Mouse (Mus musculus): ENCODE data around the gene Fitm1. TPM values are rescaled to one million over a fixed set of nuclear protein-coding genes. Genes with fewer than 3 reads are reported as not detected.

Gene Fitm1
- polyA plus RNA-seq, 1 experiment from 2014 or later: 4.7 TPM

DNA sequence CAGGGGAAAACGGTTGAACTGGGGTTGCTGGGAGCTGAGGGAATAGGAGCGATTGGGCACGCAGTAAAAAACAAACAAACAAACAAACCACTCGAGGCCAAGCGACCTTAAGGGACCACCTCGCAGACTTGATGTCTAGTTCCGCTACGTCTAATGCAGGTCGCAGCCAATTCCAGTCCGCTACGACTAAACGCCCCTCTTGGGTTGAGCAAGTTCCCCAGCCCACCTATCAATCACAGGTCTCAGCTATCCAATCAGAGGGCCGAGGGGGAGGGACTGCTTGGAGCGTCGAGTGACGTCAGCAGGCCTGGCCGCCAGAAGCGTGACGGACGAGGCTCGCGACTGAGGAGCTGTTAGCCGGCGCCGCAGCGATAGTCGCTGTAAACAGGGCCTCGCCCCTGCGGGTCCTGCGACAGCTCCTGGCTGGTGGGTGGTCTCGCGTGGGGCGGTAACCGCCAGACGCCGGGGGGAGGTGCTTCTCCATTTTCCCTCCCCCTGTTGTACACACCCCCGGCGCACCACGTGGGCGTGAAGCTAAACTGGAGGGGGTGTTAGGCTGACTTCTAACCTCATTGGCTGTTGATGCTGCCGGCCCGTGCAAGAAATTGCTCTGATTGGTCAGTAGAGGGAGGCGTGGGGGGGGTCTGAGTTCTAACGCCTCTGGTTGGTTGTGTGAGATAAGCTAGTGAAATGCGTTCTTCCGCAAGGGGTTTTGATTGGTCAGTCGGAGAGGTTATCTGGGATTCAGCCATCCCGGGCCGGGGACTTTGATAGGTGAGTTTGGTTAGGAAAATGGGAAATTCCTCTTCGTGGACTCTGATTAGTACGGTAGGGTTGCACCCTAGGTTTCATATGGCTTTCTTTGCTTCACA is 15.0 kb upstream of the Fitm1 start, which contains the start of gene A730061H03Rik:
TSS of gene A730061H03Rik (minus strand) at position 205 of the 872 bp plus-strand sequence.
- H3K9ac ChIP-seq (ENCODE audit: low read length): peak within 1 kb of the TSS; percentile 58
- no peaks in the 10 kb centered on the region for H3K27me3 ChIP-seq (ENCODE audit: control insufficient read depth, insufficient read depth, low read length)
- DNase-seq (ENCODE audit: low spot score) (peak; percentile 97), ATAC-seq (ENCODE audit: insufficient read depth, low FRiP score, low TSS enrichment) (peak; percentile 96)
- peak within 1 kb of the TSS; percentile 42 for H3K4me3 ChIP-seq (ENCODE audit: low read depth, low read length)
- H3K27ac ChIP-seq (ENCODE audit: low read depth, low read length): peak within 1 kb of the TSS; percentile 89
- H3K36me3 ChIP-seq (ENCODE audit: control insufficient read depth, insufficient read depth, low read length): peaks cover 3% of the 10 kb centered on the region; the same call in 1 of the 2 replicates
- H3K4me1 ChIP-seq (ENCODE audit: control insufficient read depth, insufficient read depth, low read length): peaks cover 5% of the 10 kb centered on the region; the same call in 1 of the 2 replicates
- no peaks in the 10 kb centered on the region for H3K9me3 ChIP-seq (ENCODE audit: control insufficient read depth, low read length)
- peak within 1 kb of the TSS; percentile 84 for H3K4me2 ChIP-seq (ENCODE audit: low read depth)
- under 1% methylated on average over 51 of the region's 51 CpGs for WGBS

DNA sequence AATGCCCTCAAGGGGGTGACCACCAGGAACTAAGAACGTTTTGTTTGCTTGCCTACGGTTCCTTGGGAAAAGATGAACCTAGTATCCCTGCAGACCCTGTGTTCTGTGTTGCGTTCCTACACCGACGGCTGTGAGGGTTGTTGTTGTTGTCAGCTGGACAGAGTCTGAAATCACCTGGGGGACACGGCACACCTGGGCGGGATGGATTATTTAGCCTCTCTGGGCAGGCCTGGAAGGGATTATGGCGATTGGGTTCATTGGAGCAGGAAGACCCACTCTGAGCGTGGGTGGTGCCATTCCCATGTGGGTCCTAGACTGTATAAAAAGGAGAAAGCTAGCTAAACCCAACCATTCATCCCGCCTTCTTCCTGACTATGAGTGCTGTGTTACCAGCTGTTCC is 13.6 kb upstream of the Fitm1 start:
- DNase-seq (ENCODE audit: low spot score): no peak
- H3K36me3 ChIP-seq (ENCODE audit: control insufficient read depth, insufficient read depth, low read length): peaks cover 3% of the 10 kb centered on the region; the same call in 1 of the 2 replicates
- H3K9me3 ChIP-seq (ENCODE audit: control insufficient read depth, low read length): no peaks in the 10 kb centered on the region
- 87% methylated on average over 10 of the region's 10 CpGs for WGBS
- no peak overlapping the region for H3K27ac ChIP-seq (ENCODE audit: low read depth, low read length)
- H3K27me3 ChIP-seq (ENCODE audit: control insufficient read depth, insufficient read depth, low read length): no peaks in the 10 kb centered on the region
- no peak for ATAC-seq (ENCODE audit: insufficient read depth, low FRiP score, low TSS enrichment)
- no peak overlapping the region for H3K4me2 ChIP-seq (ENCODE audit: low read depth)
- no peak overlapping the region for H3K9ac ChIP-seq (ENCODE audit: low read length)
- H3K4me3 ChIP-seq (ENCODE audit: low read depth, low read length): no peak overlapping the region
- peaks cover 5% of the 10 kb centered on the region; the same call in 1 of the 2 replicates for H3K4me1 ChIP-seq (ENCODE audit: control insufficient read depth, insufficient read depth, low read length)

DNA sequence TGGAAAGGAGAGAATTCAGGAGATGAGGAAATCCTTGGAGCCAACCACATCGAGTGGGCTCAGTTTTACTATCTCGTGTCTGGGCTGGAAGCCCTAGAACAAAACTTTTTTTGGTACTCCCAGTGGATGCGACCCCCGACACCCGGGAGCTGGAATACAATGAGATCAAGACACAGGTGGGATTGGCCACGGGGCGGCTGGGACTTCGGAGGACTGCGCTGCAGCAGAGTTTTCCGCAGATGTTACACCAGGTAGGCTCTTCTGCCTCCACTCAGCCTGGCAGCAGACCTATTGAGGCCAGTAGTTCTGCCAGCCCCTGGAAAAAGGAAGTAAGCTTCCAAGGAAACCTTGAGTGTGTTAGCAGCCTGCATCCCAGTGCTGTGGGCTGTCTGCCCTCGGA is 12.2 kb upstream of the Fitm1 start:
- DNase-seq (ENCODE audit: low spot score) (no peak), ATAC-seq (ENCODE audit: insufficient read depth, low FRiP score, low TSS enrichment) (no peak)
- H3K9me3 ChIP-seq (ENCODE audit: control insufficient read depth, low read length): no peaks in the 10 kb centered on the region
- H3K27ac ChIP-seq (ENCODE audit: low read depth, low read length): no peak overlapping the region
- peaks cover 3% of the 10 kb centered on the region; the same call in 1 of the 2 replicates for H3K36me3 ChIP-seq (ENCODE audit: control insufficient read depth, insufficient read depth, low read length)
- no peak overlapping the region for H3K4me3 ChIP-seq (ENCODE audit: low read depth, low read length)
- 93% methylated on average over 11 of the region's 11 CpGs for WGBS
- no peak overlapping the region for H3K9ac ChIP-seq (ENCODE audit: low read length)
- no peak overlapping the region for H3K4me2 ChIP-seq (ENCODE audit: low read depth)
- no peaks in the 10 kb centered on the region for H3K27me3 ChIP-seq (ENCODE audit: control insufficient read depth, insufficient read depth, low read length)
- H3K4me1 ChIP-seq (ENCODE audit: control insufficient read depth, insufficient read depth, low read length): peaks cover 5% of the 10 kb centered on the region; the same call in 1 of the 2 replicates

DNA sequence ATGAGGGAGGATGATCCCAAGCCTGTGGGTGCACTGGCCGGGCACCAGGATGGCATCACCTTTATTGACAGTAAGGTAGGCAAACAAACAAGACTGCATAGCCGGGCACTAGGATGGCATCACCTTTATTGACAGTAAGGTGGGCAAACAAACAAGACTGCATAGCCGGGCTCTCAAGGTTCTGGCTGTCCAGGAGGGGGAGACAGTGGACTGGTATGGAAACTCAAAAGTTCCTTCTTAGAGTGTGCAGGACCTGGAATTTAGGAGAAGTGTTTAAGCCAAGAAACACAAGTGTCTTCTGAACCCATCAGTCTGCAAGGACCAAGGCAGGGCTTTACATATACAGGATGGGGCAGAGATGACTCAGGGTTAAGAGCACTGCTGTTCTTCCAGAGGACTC is 9.7 kb upstream of the Fitm1 start:
- DNase-seq (ENCODE audit: low spot score) (no peak), ATAC-seq (ENCODE audit: insufficient read depth, low FRiP score, low TSS enrichment) (no peak)
- Histone ChIP-seq H3K4me2 (ENCODE audit: low read depth) (no peak overlapping the region), H3K27ac (ENCODE audit: low read depth, low read length) (no peak overlapping the region), H3K4me1 (ENCODE audit: control insufficient read depth, insufficient read depth, low read length) (peaks cover 5% of the 10 kb centered on the region; the same call in 1 of the 2 replicates), H3K27me3 (ENCODE audit: control insufficient read depth, insufficient read depth, low read length) (no peaks in the 10 kb centered on the region), H3K9me3 (ENCODE audit: control insufficient read depth, low read length) (no peaks in the 10 kb centered on the region), H3K36me3 (ENCODE audit: control insufficient read depth, insufficient read depth, low read length) (peaks cover 6% of the 10 kb centered on the region; the same call in 1 of the 2 replicates), H3K9ac (ENCODE audit: low read length) (no peak overlapping the region), H3K4me3 (ENCODE audit: low read depth, low read length) (no peak overlapping the region)
- WGBS: 86% methylated on average over 3 of the region's 3 CpGs

DNA sequence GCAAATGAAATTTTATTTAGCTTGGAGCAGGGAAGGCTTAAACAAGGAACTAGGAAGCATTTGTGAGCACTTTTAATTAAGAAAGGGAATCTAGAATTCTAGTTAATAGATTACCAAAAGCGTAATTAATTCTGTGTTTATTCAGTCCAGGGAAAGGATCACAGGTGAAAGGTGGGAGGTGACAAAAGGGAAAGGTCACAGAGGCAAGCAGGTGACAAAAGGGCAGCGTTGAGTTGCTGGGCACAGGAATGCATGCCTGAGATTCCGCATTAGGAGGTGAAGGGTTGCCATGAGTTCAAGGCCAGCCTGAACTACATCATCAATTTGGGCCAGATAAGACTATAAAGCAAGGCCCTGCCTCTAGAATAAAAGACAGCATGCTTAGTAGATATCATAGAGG is 7.9 kb upstream of the Fitm1 start:
- ATAC-seq (ENCODE audit: insufficient read depth, low FRiP score, low TSS enrichment) (no peak), DNase-seq (ENCODE audit: low spot score) (no peak)
- 91% methylated on average over 3 of the region's 3 CpGs for WGBS
- no peak overlapping the region for H3K4me3 ChIP-seq (ENCODE audit: low read depth, low read length)
- H3K9ac ChIP-seq (ENCODE audit: low read length): no peak overlapping the region
- no peaks in the 10 kb centered on the region for H3K9me3 ChIP-seq (ENCODE audit: control insufficient read depth, low read length)
- no peaks in the 10 kb centered on the region for H3K4me1 ChIP-seq (ENCODE audit: control insufficient read depth, insufficient read depth, low read length)
- H3K27me3 ChIP-seq (ENCODE audit: control insufficient read depth, insufficient read depth, low read length): no peaks in the 10 kb centered on the region
- no peak overlapping the region for H3K27ac ChIP-seq (ENCODE audit: low read depth, low read length)
- H3K36me3 ChIP-seq (ENCODE audit: control insufficient read depth, insufficient read depth, low read length): peaks cover 6% of the 10 kb centered on the region; the same call in 1 of the 2 replicates
- no peak overlapping the region for H3K4me2 ChIP-seq (ENCODE audit: low read depth)

DNA sequence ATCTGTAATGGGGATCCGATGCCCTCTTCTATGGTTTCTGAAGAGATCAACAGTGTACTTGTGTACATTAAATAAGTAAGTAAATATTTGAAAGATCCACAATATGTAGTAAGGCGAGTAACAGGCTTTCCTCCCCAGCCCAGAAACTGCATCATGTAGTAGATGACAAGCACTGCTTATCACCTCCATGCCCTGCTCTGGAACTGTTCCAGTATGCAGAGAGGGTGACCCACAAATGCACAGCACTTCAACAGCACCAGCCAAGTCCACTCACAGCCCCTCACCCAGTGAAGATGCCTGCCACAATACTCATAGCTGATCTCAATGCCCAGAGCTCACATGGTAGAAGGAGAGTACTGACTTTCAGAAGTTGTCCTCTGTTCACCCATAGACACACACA is 4.8 kb upstream of the Fitm1 start:
- Histone ChIP-seq H3K4me2 (ENCODE audit: low read depth) (no peak overlapping the region), H3K4me1 (ENCODE audit: control insufficient read depth, insufficient read depth, low read length) (no peaks in the 10 kb centered on the region), H3K9me3 (ENCODE audit: control insufficient read depth, low read length) (no peaks in the 10 kb centered on the region), H3K27ac (ENCODE audit: low read depth, low read length) (no peak overlapping the region), H3K9ac (ENCODE audit: low read length) (no peak overlapping the region), H3K36me3 (ENCODE audit: control insufficient read depth, insufficient read depth, low read length) (0 out of 2 replicates have a peak, but pooled peaks cover 3% of the 10 kb centered on the region), H3K4me3 (ENCODE audit: low read depth, low read length) (no peak overlapping the region), H3K27me3 (ENCODE audit: control insufficient read depth, insufficient read depth, low read length) (no peaks in the 10 kb centered on the region)
- DNase-seq (ENCODE audit: low spot score): no peak
- ATAC-seq (ENCODE audit: insufficient read depth, low FRiP score, low TSS enrichment): no peak
- whole genome bisulfite sequencing: 90% methylated on average over 2 of the region's 2 CpGs

DNA sequence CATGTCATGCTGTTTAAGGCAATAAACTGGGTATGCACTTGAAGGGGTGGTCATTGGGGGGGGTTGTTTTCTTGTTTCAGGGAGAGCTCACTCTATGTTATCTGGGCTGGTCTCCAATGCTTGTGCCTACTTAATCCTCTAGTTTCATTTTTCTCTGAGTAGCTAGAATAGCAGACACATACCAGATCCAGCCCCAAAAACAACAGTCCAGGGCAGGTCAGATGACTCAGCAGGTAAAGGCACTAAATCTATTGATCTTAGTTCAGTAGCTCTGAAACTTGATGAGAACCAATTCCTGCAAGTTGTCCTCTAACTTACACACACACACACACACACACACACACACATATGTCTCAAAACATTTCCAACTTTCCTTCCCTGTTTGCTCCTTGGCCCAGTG is 3.7 kb upstream of the Fitm1 start:
- H3K9me3 ChIP-seq (ENCODE audit: control insufficient read depth, low read length): no peaks in the 10 kb centered on the region
- no peak overlapping the region for H3K9ac ChIP-seq (ENCODE audit: low read length)
- H3K36me3 ChIP-seq (ENCODE audit: control insufficient read depth, insufficient read depth, low read length): 0 out of 2 replicates have a peak, but pooled peaks cover 3% of the 10 kb centered on the region
- no peak overlapping the region for H3K4me2 ChIP-seq (ENCODE audit: low read depth)
- no peaks in the 10 kb centered on the region for H3K27me3 ChIP-seq (ENCODE audit: control insufficient read depth, insufficient read depth, low read length)
- DNase-seq (ENCODE audit: low spot score): no peak
- no peak overlapping the region for H3K4me3 ChIP-seq (ENCODE audit: low read depth, low read length)
- H3K4me1 ChIP-seq (ENCODE audit: control insufficient read depth, insufficient read depth, low read length): no peaks in the 10 kb centered on the region
- no peak overlapping the region for H3K27ac ChIP-seq (ENCODE audit: low read depth, low read length)
- ATAC-seq (ENCODE audit: insufficient read depth, low FRiP score, low TSS enrichment): no peak

DNA sequence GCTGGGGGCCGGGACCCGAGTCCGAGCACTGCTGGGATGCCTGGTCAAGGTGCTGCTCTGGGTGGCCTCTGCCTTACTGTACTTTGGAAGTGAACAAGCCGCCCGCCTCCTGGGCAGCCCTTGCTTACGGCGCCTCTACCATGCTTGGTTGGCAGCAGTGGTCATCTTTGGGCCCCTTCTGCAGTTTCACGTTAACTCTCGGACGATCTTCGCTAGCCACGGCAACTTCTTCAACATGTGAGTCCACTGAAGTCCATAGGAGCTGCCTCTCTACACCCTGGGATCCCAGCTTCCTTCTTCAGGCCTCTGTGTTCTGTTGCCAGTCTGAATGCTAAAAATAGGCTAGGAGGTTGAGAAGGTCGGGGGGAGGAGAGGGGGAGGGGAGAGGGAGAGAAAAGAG is 294 bp downstream of the Fitm1 start:
- Histone ChIP-seq H3K27ac (ENCODE audit: low read depth, low read length) (no peak overlapping the region), H3K4me2 (ENCODE audit: low read depth) (no peak overlapping the region), H3K9me3 (ENCODE audit: control insufficient read depth, low read length) (no peaks in the 10 kb centered on the region), H3K9ac (ENCODE audit: low read length) (no peak overlapping the region), H3K4me3 (ENCODE audit: low read depth, low read length) (no peak overlapping the region), H3K27me3 (ENCODE audit: control insufficient read depth, insufficient read depth, low read length) (no peaks in the 10 kb centered on the region), H3K36me3 (ENCODE audit: control insufficient read depth, insufficient read depth, low read length) (no peaks in the 10 kb centered on the region), H3K4me1 (ENCODE audit: control insufficient read depth, insufficient read depth, low read length) (peaks cover 8% of the 10 kb centered on the region; the same call in 1 of the 2 replicates)
- 82% methylated on average over 13 of the region's 13 CpGs for WGBS
- DNase-seq (ENCODE audit: low spot score): no peak
- no peak for ATAC-seq (ENCODE audit: insufficient read depth, low FRiP score, low TSS enrichment)

DNA sequence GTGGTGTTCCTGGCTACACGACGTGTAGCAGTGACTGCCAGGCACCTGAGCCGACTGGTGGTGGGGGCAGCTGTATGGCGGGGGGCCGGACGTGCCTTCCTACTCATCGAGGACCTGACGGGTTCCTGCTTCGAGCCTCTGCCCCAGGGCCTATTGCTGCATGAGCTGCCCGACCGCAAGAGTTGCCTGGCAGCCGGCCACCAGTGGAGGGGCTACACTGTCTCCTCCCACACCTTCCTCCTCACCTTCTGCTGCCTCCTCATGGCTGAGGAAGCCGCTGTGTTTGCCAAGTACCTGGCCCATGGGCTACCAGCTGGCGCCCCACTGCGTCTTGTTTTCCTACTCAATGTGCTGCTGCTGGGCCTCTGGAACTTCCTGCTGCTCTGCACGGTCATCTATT is 959 bp downstream of the Fitm1 start:
- 87% methylated on average over 16 of the region's 16 CpGs for WGBS
- H3K4me2 ChIP-seq (ENCODE audit: low read depth): no peak overlapping the region
- no peak for ATAC-seq (ENCODE audit: insufficient read depth, low FRiP score, low TSS enrichment)

More for the DNA sequence above, 959 bp downstream of the Fitm1 start:
- Histone ChIP-seq H3K4me1 (ENCODE audit: control insufficient read depth, insufficient read depth, low read length) (peaks cover 8% of the 10 kb centered on the region; the same call in 1 of the 2 replicates), H3K9ac (ENCODE audit: low read length) (no peak overlapping the region), H3K27ac (ENCODE audit: low read depth, low read length) (no peak overlapping the region), H3K9me3 (ENCODE audit: control insufficient read depth, low read length) (no peaks in the 10 kb centered on the region), H3K36me3 (ENCODE audit: control insufficient read depth, insufficient read depth, low read length) (no peaks in the 10 kb centered on the region), H3K4me3 (ENCODE audit: low read depth, low read length) (no peak overlapping the region), H3K27me3 (ENCODE audit: control insufficient read depth, insufficient read depth, low read length) (no peaks in the 10 kb centered on the region)
- DNase-seq (ENCODE audit: low spot score): no peak
